Mouse (Mus musculus) intestine, embryonic 14.5 days (tissue): Measurements from ENCODE around the gene Snai3. TPM values are rescaled to one million over a fixed set of nuclear protein-coding genes. Genes with fewer than 3 reads are reported as not detected.

Experiments
- ATAC-seq: fragments of 200-750 bp; cut with Nextera tagmentation; replicated peaks from 2 replicates; pipeline ENCODE4 v1.8.0; 2017; ENCODE audit warnings: low read depth, moderate number of reproducible peaks, moderate TSS enrichment, moderate library complexity; ENCODE audit not compliant: low FRiP score, low TSS enrichment
- DNase-seq: peaks from one replicate; pipeline ENCODE4 v3.0.0-alpha.2; 2018; ENCODE audit warnings: low spot score
- H3K27ac ChIP-seq: fragments of 300-500 bp; sonication (generic); 2 replicates; pipeline ENCODE4 v1.5.1; 2014; ENCODE audit warnings: low read depth, mild to moderate bottlenecking, control low read depth
- H3K27me3 ChIP-seq: fragments of 300-500 bp; sonication (generic); replicated peaks from 2 replicates; pipeline ENCODE4 v1.6.1; 2014; ENCODE audit warnings: low read length, control low read depth; ENCODE audit not compliant: control insufficient read depth, insufficient read depth
- H3K36me3 ChIP-seq: fragments of 300-500 bp; sonication (generic); 2 replicates; pipeline ENCODE4 v1.6.1; 2014; ENCODE audit warnings: low read length, control low read depth; ENCODE audit not compliant: control insufficient read depth, insufficient read depth
- H3K4me1 ChIP-seq: fragments of 300-500 bp; sonication (generic); replicated peaks from 2 replicates; pipeline ENCODE4 v1.6.1; 2014; ENCODE audit warnings: low read length, control low read depth, mixed read lengths; ENCODE audit not compliant: control insufficient read depth, insufficient read depth
- H3K4me2 ChIP-seq: fragments of 300-500 bp; sonication (generic); 2 replicates; pipeline ENCODE4 v1.6.1; 2014; ENCODE audit warnings: low read length
- H3K4me3 ChIP-seq: fragments of 300-500 bp; sonication (generic); 2 replicates; pipeline ENCODE4 v1.5.1; 2014; ENCODE audit warnings: low read depth, low read length, control low read depth, mixed read lengths
- H3K9ac ChIP-seq: fragments of 300-500 bp; sonication (generic); 2 replicates; pipeline ENCODE4 v1.6.1; 2014; ENCODE audit warnings: mild to moderate bottlenecking, low read length
- H3K9me3 ChIP-seq: fragments of 300-500 bp; sonication (generic); 2 replicates; pipeline ENCODE4 v1.6.1; 2016; ENCODE audit warnings: low read length, control low read depth; ENCODE audit not compliant: control insufficient read depth
- WGBS: fragments of 180-500 bp; shearing (Covaris S2); extraction: QIAGEN DNeasy Blood & Tissue Kit; methylation state at CpG from one replicate; pipeline ENCODE4 v1.1.7; 2014; 5-methylcytosine and 5-hydroxymethylcytosine counted together
- polyA plus RNA-seq: library from polyadenylated mRNA; unstranded; fragments of >200 nt; fragmentation: Nextera tagmentation; extraction: Ambion mirVana; gene quantifications from 2 replicates; pipeline ENCODE4 v1.2.1, GENCODE M21; 2014

The Snai3 gene
- polyA plus RNA-seq, 1 experiment from 2014 or later, result 1.1 TPM

GRCm38 (mm10) chr8:122451161-122451703 is 9.3 kb downstream of the Snai3 start:
- no peak for DNase-seq
- Histone ChIP-seq H3K27ac (peak overlapping the region; percentile 9; the same call in 1 of the 2 replicates), H3K9ac (no peak overlapping the region), H3K27me3 (no peaks in the 10 kb centered on the region), H3K9me3 (no peaks in the 10 kb centered on the region), H3K36me3 (no peaks in the 10 kb centered on the region), H3K4me3 (no peak overlapping the region), H3K4me2 (peak overlapping the region; percentile 15; the same call in 1 of the 2 replicates), H3K4me1 (peaks cover 9% of the 10 kb centered on the region; the same call in 1 of the 2 replicates)
- 57% methylated on average over 7 of the region's 7 CpGs for WGBS
- ATAC-seq, result no peak

- Histone ChIP-seq H3K9ac (no peak overlapping the region), H3K36me3 (no peaks in the 10 kb centered on the region), H3K27me3 (no peaks in the 10 kb centered on the region), H3K9me3 (no peaks in the 10 kb centered on the region), H3K4me3 (no peak overlapping the region), H3K27ac (peak overlapping the region; percentile 96; the same call in 1 of the 2 replicates), H3K4me2 (peak overlapping the region; percentile 82), H3K4me1 (peaks cover 19% of the 10 kb centered on the region)
- no peak for ATAC-seq
- DNase-seq, result no peak
- 63% methylated on average over 3 of the region's 3 CpGs for WGBS
Observed at GRCm38 (mm10) chr8:122445203-122445602, 15.3 kb downstream of the Snai3 start.

- 4% methylated on average over 19 of the region's 19 CpGs for WGBS
- no peaks in the 10 kb centered on the region for H3K27me3 ChIP-seq
- peak overlapping the region; percentile 81 for H3K4me3 ChIP-seq
- peak; percentile 30; the same call in 1 of the 2 replicates for ATAC-seq
- no peaks in the 10 kb centered on the region for H3K9me3 ChIP-seq
- H3K9ac ChIP-seq, result peak overlapping the region; percentile 74
- peaks cover 19% of the 10 kb centered on the region for H3K4me1 ChIP-seq
- peak overlapping the region; percentile 82 for H3K4me2 ChIP-seq
- peaks cover 8% of the 10 kb centered on the region; the same call in 1 of the 2 replicates for H3K36me3 ChIP-seq
- peak overlapping the region; percentile 96 for H3K27ac ChIP-seq
- peak; percentile 83 for DNase-seq
Observed at GRCm38 (mm10) chr8:122444058-122444748, 16.3 kb downstream of the Snai3 start.

DNA sequence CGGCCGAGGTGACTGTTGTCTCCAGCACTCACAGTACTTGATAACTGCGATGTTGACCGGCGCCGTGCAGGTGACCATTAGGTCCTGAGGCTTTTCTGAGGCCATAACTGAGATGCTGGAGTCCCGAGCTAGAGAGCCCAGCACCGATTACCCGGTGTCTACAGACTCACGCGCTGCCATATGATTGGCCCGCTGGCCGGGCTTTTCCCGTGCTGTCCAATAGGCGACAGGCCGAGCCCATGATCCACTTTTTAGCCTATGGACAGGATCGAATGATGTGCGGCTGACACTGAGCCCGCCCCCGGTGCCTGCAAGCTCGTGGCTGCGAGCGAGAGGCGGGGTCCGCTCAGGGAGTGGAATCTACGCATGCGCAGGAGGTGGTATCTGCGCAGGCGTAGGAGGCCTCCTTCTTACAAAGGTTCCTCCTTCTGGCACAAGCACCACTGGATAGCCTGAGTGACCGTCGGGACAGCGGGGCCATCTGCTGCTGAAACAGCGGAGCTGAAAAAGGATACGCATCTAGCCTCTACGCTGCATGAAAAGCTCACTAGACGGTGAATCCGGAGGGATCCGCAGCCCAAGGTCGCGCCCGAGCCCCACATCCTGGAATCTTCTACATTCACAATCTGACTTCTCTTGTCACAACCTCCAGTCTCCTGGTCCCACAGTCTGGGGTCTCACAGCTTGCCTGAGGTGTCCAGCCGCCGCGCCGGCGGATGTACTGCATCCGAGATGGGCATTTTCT is 17.1 kb downstream of the Snai3 start, which contains the start of gene Mvd:
TSS of gene Mvd (minus strand) at position 161 of the 745 bp plus-strand sequence.
- H3K9me3 ChIP-seq, result no peaks in the 10 kb centered on the region
- peaks cover 21% of the 10 kb centered on the region for H3K4me1 ChIP-seq
- WGBS, result 1% methylated on average over 47 of the region's 47 CpGs
- peaks cover 11% of the 10 kb centered on the region; the same call in 1 of the 2 replicates for H3K36me3 ChIP-seq
- peak within 1 kb of the TSS; percentile 96 for H3K27ac ChIP-seq
- H3K9ac ChIP-seq, result peak within 1 kb of the TSS; percentile 74
- H3K4me3 ChIP-seq, result peak within 1 kb of the TSS; percentile 81
- no peaks in the 10 kb centered on the region for H3K27me3 ChIP-seq
- ATAC-seq, result peak; percentile 97
- peak within 1 kb of the TSS; percentile 82 for H3K4me2 ChIP-seq
- DNase-seq, result peak; percentile 96

DNA sequence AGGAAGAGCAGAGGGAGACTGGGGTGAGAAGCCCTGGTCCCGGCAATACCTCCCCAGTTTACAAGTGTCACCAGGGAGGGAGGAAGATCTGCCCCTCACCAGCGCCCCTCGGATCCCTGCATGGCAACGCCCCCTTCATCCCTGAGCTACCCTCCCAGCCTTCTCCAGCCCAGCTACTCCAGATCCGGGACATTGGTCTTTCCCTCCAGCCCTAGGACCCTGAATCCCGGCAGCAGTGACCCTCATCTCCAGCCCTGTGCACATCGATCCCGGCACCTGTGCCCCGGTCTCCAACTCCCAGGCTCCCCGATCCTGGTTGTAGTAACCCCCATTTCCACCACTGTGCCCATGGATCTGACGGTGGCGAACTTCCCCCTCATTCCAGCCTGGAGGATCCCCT is 17.8 kb downstream of the Snai3 start:
- H3K36me3 ChIP-seq, result peaks cover 15% of the 10 kb centered on the region; the same call in 1 of the 2 replicates
- H3K27ac ChIP-seq, result peak overlapping the region; percentile 77
- DNase-seq, result no peak
- peak overlapping the region; percentile 81 for H3K4me3 ChIP-seq
- under 1% methylated on average over 12 of the region's 12 CpGs for whole genome bisulfite sequencing
- no peak; the same call in 1 of the 2 replicates for ATAC-seq
- H3K9me3 ChIP-seq, result no peaks in the 10 kb centered on the region
- peak overlapping the region; percentile 82 for H3K4me2 ChIP-seq
- peak overlapping the region; percentile 56 for H3K9ac ChIP-seq
- H3K27me3 ChIP-seq, result no peaks in the 10 kb centered on the region
- H3K4me1 ChIP-seq, result peaks cover 27% of the 10 kb centered on the region

- ATAC-seq, result no peak
- peaks cover 31% of the 10 kb centered on the region for H3K4me1 ChIP-seq
- DNase-seq, result no peak
- H3K4me3 ChIP-seq, result peak overlapping the region; percentile 81
- no peak overlapping the region for H3K27ac ChIP-seq
- peaks cover 15% of the 10 kb centered on the region; the same call in 1 of the 2 replicates for H3K36me3 ChIP-seq
- no peaks in the 10 kb centered on the region for H3K9me3 ChIP-seq
- 23% methylated on average over 7 of the region's 7 CpGs for WGBS
- H3K4me2 ChIP-seq, result peak overlapping the region; percentile 82
- H3K9ac ChIP-seq, result peak overlapping the region; percentile 56
- no peaks in the 10 kb centered on the region for H3K27me3 ChIP-seq
Observed at GRCm38 (mm10) chr8:122442356-122442755, 18.2 kb downstream of the Snai3 start.

GRCm38 (mm10) chr8:122441326-122441725 is 19.2 kb downstream of the Snai3 start:
- H3K9ac ChIP-seq, result no peak overlapping the region
- peaks cover 31% of the 10 kb centered on the region for H3K4me1 ChIP-seq
- H3K27me3 ChIP-seq, result no peaks in the 10 kb centered on the region
- H3K4me3 ChIP-seq, result no peak overlapping the region
- H3K27ac ChIP-seq, result no peak overlapping the region
- WGBS, result 87% methylated on average over 1 of the region's 1 CpGs
- no peaks in the 10 kb centered on the region for H3K9me3 ChIP-seq
- H3K4me2 ChIP-seq, result no peak overlapping the region
- DNase-seq, result no peak
- H3K36me3 ChIP-seq, result peaks cover 21% of the 10 kb centered on the region
- ATAC-seq, result no peak

DNA sequence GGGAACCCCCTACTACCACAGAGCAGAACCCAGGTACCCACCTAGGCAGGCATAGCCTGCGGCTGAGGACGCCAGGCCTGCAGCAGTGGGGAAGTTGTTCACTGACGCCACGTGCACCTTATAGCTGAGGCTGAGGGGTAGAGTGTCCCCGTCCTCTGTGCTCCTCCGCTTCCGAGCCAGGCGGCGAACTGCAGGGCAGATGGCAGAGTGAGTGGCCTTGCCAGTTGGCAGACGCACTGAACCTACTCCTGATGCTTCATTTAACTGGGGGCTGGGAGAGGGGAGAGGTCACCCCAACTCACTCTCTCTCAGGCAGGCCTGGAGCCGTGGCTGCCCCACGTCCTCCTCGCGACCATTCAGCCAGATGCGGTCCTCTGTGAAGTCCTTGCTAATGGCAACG is 21.2 kb downstream of the Snai3 start:
- Histone ChIP-seq H3K27ac (no peak overlapping the region), H3K9me3 (no peaks in the 10 kb centered on the region), H3K4me1 (peaks cover 22% of the 10 kb centered on the region), H3K9ac (no peak overlapping the region), H3K4me3 (no peak overlapping the region), H3K4me2 (no peak overlapping the region), H3K36me3 (peaks cover 37% of the 10 kb centered on the region), H3K27me3 (no peaks in the 10 kb centered on the region)
- ATAC-seq (no peak), DNase-seq (no peak)
- WGBS, result 92% methylated on average over 16 of the region's 16 CpGs
